Mouse (Mus musculus): ENCODE data around the gene Ky. TPM values are rescaled to one million over a fixed set of nuclear protein-coding genes. Genes with fewer than 3 reads are reported as not detected.

The Ky gene
- polyA plus RNA-seq, 1 experiment from 2014 or later = 0.05 TPM

GRCm38 (mm10) chr9:102543761-102544115 is 38.2 kb downstream of the Ky start:
- no peak overlapping the region for H3K9ac ChIP-seq
- H3K4me2 ChIP-seq = no peak overlapping the region
- no peaks in the 10 kb centered on the region; the same call in 1 of the 2 replicates for H3K27me3 ChIP-seq (replicated peaks)
- no peak overlapping the region for H3K27ac ChIP-seq
- H3K36me3 ChIP-seq = no peaks in the 10 kb centered on the region
- no peak for ATAC-seq (ENCODE audit: insufficient read depth, low FRiP score, low read depth)
- peaks cover 14% of the 10 kb centered on the region; the same call in 1 of the 2 replicates for H3K4me1 ChIP-seq
- 56% methylated on average over 2 of the region's 2 CpGs for WGBS
- no peak overlapping the region for H3K4me3 ChIP-seq (replicated peaks)
- H3K9me3 ChIP-seq = no peaks in the 10 kb centered on the region

GRCm38 (mm10) chr9:102544116-102544772 is 38.7 kb downstream of the Ky start:
- WGBS = 19% methylated on average over 11 of the region's 11 CpGs
- peak overlapping the region; percentile 34 for H3K4me3 ChIP-seq (replicated peaks)
- H3K27ac ChIP-seq = no peak overlapping the region
- ATAC-seq (ENCODE audit: insufficient read depth, low FRiP score, low read depth) = no peak
- H3K27me3 ChIP-seq (replicated peaks) = no peaks in the 10 kb centered on the region; the same call in 1 of the 2 replicates
- H3K4me1 ChIP-seq = peaks cover 14% of the 10 kb centered on the region; the same call in 1 of the 2 replicates
- H3K4me2 ChIP-seq = peak overlapping the region; percentile 70
- H3K9ac ChIP-seq = no peak overlapping the region
- no peaks in the 10 kb centered on the region for H3K36me3 ChIP-seq
- H3K9me3 ChIP-seq = no peaks in the 10 kb centered on the region

- WGBS = 2% methylated on average over 26 of the region's 26 CpGs
- H3K27ac ChIP-seq = no peak overlapping the region
- no peaks in the 10 kb centered on the region; the same call in 1 of the 2 replicates for H3K27me3 ChIP-seq (replicated peaks)
- no peaks in the 10 kb centered on the region for H3K9me3 ChIP-seq
- ATAC-seq (ENCODE audit: insufficient read depth, low FRiP score, low read depth) = no peak
- H3K4me1 ChIP-seq = peaks cover 14% of the 10 kb centered on the region; the same call in 1 of the 2 replicates
- H3K9ac ChIP-seq = no peak overlapping the region
- H3K4me2 ChIP-seq = peak overlapping the region; percentile 70
- peak overlapping the region; percentile 34 for H3K4me3 ChIP-seq (replicated peaks)
- no peaks in the 10 kb centered on the region for H3K36me3 ChIP-seq
Measured at GRCm38 (mm10) chr9:102544773-102545366, 39.3 kb downstream of the Ky start.

- ATAC-seq (ENCODE audit: insufficient read depth, low FRiP score, low read depth) = no peak
- WGBS = 36% methylated on average over 22 of the region's 22 CpGs
Measured at GRCm38 (mm10) chr9:102545406-102546255, 40.1 kb downstream of the Ky start.

GRCm38 (mm10) chr9:102546256-102547027 is 40.9 kb downstream of the Ky start:
- ATAC-seq (ENCODE audit: insufficient read depth, low FRiP score, low read depth) = no peak
- H3K9me3 ChIP-seq = no peaks in the 10 kb centered on the region
- H3K9ac ChIP-seq = no peak overlapping the region

More at GRCm38 (mm10) chr9:102545406-102546255, 40.1 kb downstream of the Ky start:
- H3K4me2 ChIP-seq = peak overlapping the region; percentile 70; the same call in 1 of the 2 replicates
- no peaks in the 10 kb centered on the region for H3K9me3 ChIP-seq
- H3K4me3 ChIP-seq (replicated peaks) = no peak overlapping the region
- no peaks in the 10 kb centered on the region; the same call in 1 of the 2 replicates for H3K27me3 ChIP-seq (replicated peaks)
- H3K9ac ChIP-seq = no peak overlapping the region
- peaks cover 14% of the 10 kb centered on the region; the same call in 1 of the 2 replicates for H3K4me1 ChIP-seq
- no peaks in the 10 kb centered on the region for H3K36me3 ChIP-seq
- no peak overlapping the region for H3K27ac ChIP-seq

GRCm38 (mm10) chr9:102547028-102547354 is 41.4 kb downstream of the Ky start:
- Histone ChIP-seq H3K27ac (no peak overlapping the region), H3K27me3 (replicated peaks) (no peaks in the 10 kb centered on the region; the same call in 1 of the 2 replicates), H3K4me1 (peaks cover 14% of the 10 kb centered on the region; the same call in 1 of the 2 replicates), H3K36me3 (no peaks in the 10 kb centered on the region), H3K9ac (no peak overlapping the region), H3K4me3 (replicated peaks) (no peak overlapping the region), H3K9me3 (no peaks in the 10 kb centered on the region), H3K4me2 (no peak overlapping the region)
- no peak for ATAC-seq (ENCODE audit: insufficient read depth, low FRiP score, low read depth)
- 71% methylated on average over 7 of the region's 7 CpGs for WGBS

More at GRCm38 (mm10) chr9:102546256-102547027, 40.9 kb downstream of the Ky start:
- no peaks in the 10 kb centered on the region; the same call in 1 of the 2 replicates for H3K27me3 ChIP-seq (replicated peaks)
- H3K36me3 ChIP-seq = no peaks in the 10 kb centered on the region
- H3K4me3 ChIP-seq (replicated peaks) = no peak overlapping the region
- 70% methylated on average over 20 of the region's 20 CpGs for WGBS
- H3K27ac ChIP-seq = no peak overlapping the region
- no peak overlapping the region for H3K4me2 ChIP-seq
- peaks cover 14% of the 10 kb centered on the region; the same call in 1 of the 2 replicates for H3K4me1 ChIP-seq

- Histone ChIP-seq H3K36me3 (no peaks in the 10 kb centered on the region), H3K27ac (no peak overlapping the region), H3K4me2 (no peak overlapping the region), H3K4me3 (replicated peaks) (no peak overlapping the region), H3K9ac (no peak overlapping the region), H3K27me3 (replicated peaks) (no peaks in the 10 kb centered on the region; the same call in 1 of the 2 replicates), H3K9me3 (no peaks in the 10 kb centered on the region), H3K4me1 (peaks cover 12% of the 10 kb centered on the region; the same call in 1 of the 2 replicates)
- ATAC-seq (ENCODE audit: insufficient read depth, low FRiP score, low read depth) = no peak
- 69% methylated on average over 8 of the region's 8 CpGs for WGBS
Measured at GRCm38 (mm10) chr9:102549211-102549610, 43.7 kb downstream of the Ky start.

GRCm38 (mm10) chr9:102551771-102552170 is 46.2 kb downstream of the Ky start:
- ATAC-seq (ENCODE audit: insufficient read depth, low FRiP score, low read depth) = no peak
- Histone ChIP-seq H3K9me3 (no peaks in the 10 kb centered on the region), H3K36me3 (no peaks in the 10 kb centered on the region), H3K4me2 (no peak overlapping the region), H3K4me3 (replicated peaks) (no peak overlapping the region), H3K9ac (no peak overlapping the region), H3K4me1 (no peaks in the 10 kb centered on the region), H3K27ac (no peak overlapping the region), H3K27me3 (replicated peaks) (no peaks in the 10 kb centered on the region; the same call in 1 of the 2 replicates)
- 48% methylated on average over 10 of the region's 10 CpGs for WGBS

- Histone ChIP-seq H3K27ac (no peak overlapping the region), H3K9ac (no peak overlapping the region), H3K4me2 (no peak overlapping the region), H3K4me1 (no peaks in the 10 kb centered on the region), H3K4me3 (replicated peaks) (no peak overlapping the region), H3K9me3 (no peaks in the 10 kb centered on the region), H3K36me3 (no peaks in the 10 kb centered on the region), H3K27me3 (replicated peaks) (no peaks in the 10 kb centered on the region)
- WGBS = 85% methylated on average over 3 of the region's 3 CpGs
- no peak for ATAC-seq (ENCODE audit: insufficient read depth, low FRiP score, low read depth)
Measured at GRCm38 (mm10) chr9:102553781-102554180, 48.2 kb downstream of the Ky start.

- no peak overlapping the region for H3K4me3 ChIP-seq (replicated peaks)
- H3K36me3 ChIP-seq = no peaks in the 10 kb centered on the region
- no peaks in the 10 kb centered on the region for H3K9me3 ChIP-seq
- no peak overlapping the region for H3K9ac ChIP-seq
- no peaks in the 10 kb centered on the region for H3K4me1 ChIP-seq
- no peaks in the 10 kb centered on the region for H3K27me3 ChIP-seq (replicated peaks)
- no peak overlapping the region for H3K27ac ChIP-seq
- ATAC-seq (ENCODE audit: insufficient read depth, low FRiP score, low read depth) = no peak
- H3K4me2 ChIP-seq = no peak overlapping the region
- WGBS = 91% methylated on average over 3 of the region's 3 CpGs
Measured at GRCm38 (mm10) chr9:102558463-102558862, 52.9 kb downstream of the Ky start.

- WGBS = 64% methylated on average over 5 of the region's 5 CpGs
- no peaks in the 10 kb centered on the region for H3K4me1 ChIP-seq
- H3K9me3 ChIP-seq = no peaks in the 10 kb centered on the region
- H3K9ac ChIP-seq = no peak overlapping the region
- H3K27ac ChIP-seq = no peak overlapping the region
- no peak for ATAC-seq (ENCODE audit: insufficient read depth, low FRiP score, low read depth)
- no peak overlapping the region for H3K4me3 ChIP-seq (replicated peaks)
- H3K4me2 ChIP-seq = no peak overlapping the region
- H3K27me3 ChIP-seq (replicated peaks) = no peaks in the 10 kb centered on the region
- H3K36me3 ChIP-seq = no peaks in the 10 kb centered on the region
Measured at GRCm38 (mm10) chr9:102572888-102573287, 67.3 kb downstream of the Ky start.

Measured in stomach, embryonic 15.5 days (tissue).